Mouse (Mus musculus) midbrain, embryonic 10.5 days (tissue): Measurements from ENCODE around the gene Ptbp1. TPM values are rescaled to one million over a fixed set of nuclear protein-coding genes. Genes with fewer than 3 reads are reported as not detected.
A peak's percentile ranks its signal among the peaks of the same experiment; 100 is the strongest.

Experiments
- DNase-seq: peaks from one replicate; pipeline ENCODE4 v3.0.0-alpha.2; 2017; ENCODE audit warnings: low spot score
- H3K27ac ChIP-seq: fragments of 300-500 bp; sonication (generic); replicated peaks from 2 replicates; pipeline ENCODE4 v1.5.1; 2016; ENCODE audit warnings: mild to moderate bottlenecking
- H3K27me3 ChIP-seq: fragments of 300-500 bp; sonication (generic); 2 replicates; pipeline ENCODE4 v1.6.1; 2016; ENCODE audit warnings: low read depth, mild to moderate bottlenecking; ENCODE audit not compliant: poor library complexity, severe bottlenecking
- H3K36me3 ChIP-seq: fragments of 300-500 bp; sonication (generic); 2 replicates; pipeline ENCODE4 v1.6.1; 2016; ENCODE audit warnings: mild to moderate bottlenecking, moderate library complexity
- H3K4me1 ChIP-seq: fragments of 300-500 bp; sonication (generic); 2 replicates; pipeline ENCODE4 v1.6.1; 2016
- H3K4me3 ChIP-seq: fragments of 300-500 bp; sonication (generic); 2 replicates; pipeline ENCODE4 v1.5.1; 2016; ENCODE audit warnings: mild to moderate bottlenecking, moderate library complexity
- H3K9me3 ChIP-seq: fragments of 300-500 bp; sonication (generic); replicated peaks from 2 replicates; pipeline ENCODE4 v1.6.1; 2016; ENCODE audit warnings: mild to moderate bottlenecking
- WGBS: fragments of 180-500 bp; shearing (Covaris S2); methylation state at CpG from one replicate; pipeline ENCODE4 v1.1.7; 2016; 5-methylcytosine and 5-hydroxymethylcytosine counted together
- polyA plus RNA-seq: library from polyadenylated mRNA; unstranded; fragments of >200 nt; fragmentation: Nextera tagmentation; extraction: Ambion mirVana; gene quantifications from 2 replicates; pipeline ENCODE4 v1.2.1, GENCODE M21; 2016

Gene Ptbp1
- polyA plus RNA-seq = 296 and 334 TPM in 2 replicates

DNA sequence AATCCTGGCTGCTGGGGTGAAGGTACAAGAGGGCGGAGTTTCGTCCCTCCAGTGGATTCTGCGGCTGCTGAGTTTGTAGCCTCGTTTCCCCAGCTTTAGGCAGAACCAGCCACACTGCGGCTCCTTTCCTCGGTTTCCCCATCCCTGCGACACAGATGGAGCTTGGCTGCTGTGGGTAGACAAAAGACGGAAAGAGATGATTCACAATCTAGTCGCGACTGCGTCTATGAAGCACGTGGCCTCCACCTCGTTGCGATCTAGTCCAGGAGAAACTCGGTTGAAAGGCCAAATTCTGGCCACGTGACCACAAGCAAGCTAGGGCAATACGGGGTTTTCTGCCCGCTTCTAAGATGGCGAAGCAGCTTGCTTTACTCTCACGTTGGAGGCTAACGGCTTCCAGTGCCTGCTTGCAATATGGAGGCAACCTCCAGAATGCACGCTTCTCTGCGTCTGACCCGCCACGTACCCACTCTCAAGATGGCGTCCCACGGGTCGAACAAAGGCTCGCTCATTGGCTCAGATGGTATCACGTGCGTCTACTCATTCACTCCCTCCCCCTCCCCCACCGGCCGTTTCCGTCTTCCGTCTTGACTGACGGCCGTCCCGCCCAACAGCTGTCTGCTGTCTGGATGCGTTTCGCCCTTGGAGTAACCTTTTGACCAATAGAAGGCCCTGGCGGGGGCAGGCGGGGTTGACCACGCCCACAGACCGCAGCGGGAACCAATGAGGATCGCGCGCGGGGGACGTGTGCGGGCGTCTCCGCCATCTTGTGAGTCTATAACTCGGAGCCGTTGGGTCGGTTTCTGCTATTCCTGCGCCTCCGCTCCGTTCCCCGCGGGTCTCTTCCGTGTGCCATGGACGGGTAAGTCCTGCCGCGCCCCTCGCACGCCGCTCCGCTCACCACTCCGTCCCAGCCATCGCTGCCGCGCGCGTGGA lies at the start of gene Ptbp1:
TSS of gene Ptbp1 (plus strand) at position 568 of the 936 bp plus-strand sequence.
- Histone ChIP-seq H3K9me3 (no peaks in the 10 kb centered on the region), H3K4me1 (peaks cover 73% of the 10 kb centered on the region), H3K27me3 (no peaks in the 10 kb centered on the region), H3K27ac (peak within 1 kb of the TSS; percentile 100), H3K4me3 (peak within 1 kb of the TSS; percentile 74), H3K36me3 (peaks cover 39% of the 10 kb centered on the region)
- peak; percentile 100 for DNase-seq
- WGBS = under 1% methylated on average over 75 of the region's 75 CpGs

- DNase-seq = no peak
- peaks cover 45% of the 10 kb centered on the region for H3K36me3 ChIP-seq
- 82% methylated on average over 11 of the region's 11 CpGs for WGBS
- H3K4me1 ChIP-seq = peaks cover 70% of the 10 kb centered on the region
- H3K9me3 ChIP-seq = no peaks in the 10 kb centered on the region
- no peaks in the 10 kb centered on the region for H3K27me3 ChIP-seq
- H3K4me3 ChIP-seq = no peak overlapping the region
- H3K27ac ChIP-seq = peak overlapping the region; percentile 91
Measured at GRCm38 (mm10) chr10:79805636-79806035, 48.6 kb upstream of the Ptbp1 start.

- no peaks in the 10 kb centered on the region for H3K27me3 ChIP-seq
- no peak for DNase-seq
- no peak overlapping the region for H3K4me3 ChIP-seq
- whole genome bisulfite sequencing = 89% methylated on average over 9 of the region's 9 CpGs
- peaks cover 48% of the 10 kb centered on the region for H3K36me3 ChIP-seq
- peak overlapping the region; percentile 47; the same call in 1 of the 2 replicates for H3K27ac ChIP-seq
- H3K9me3 ChIP-seq = no peaks in the 10 kb centered on the region
- H3K4me1 ChIP-seq = peaks cover 63% of the 10 kb centered on the region
Measured at GRCm38 (mm10) chr10:79806331-79806730, 47.9 kb upstream of the Ptbp1 start.

GRCm38 (mm10) chr10:79806972-79807371 lies 47.3 kb upstream of the Ptbp1 start:
- peaks cover 54% of the 10 kb centered on the region for H3K36me3 ChIP-seq
- no peaks in the 10 kb centered on the region for H3K9me3 ChIP-seq
- H3K27me3 ChIP-seq = no peaks in the 10 kb centered on the region
- WGBS = 84% methylated on average over 10 of the region's 10 CpGs
- DNase-seq = no peak
- no peak overlapping the region for H3K4me3 ChIP-seq
- peaks cover 61% of the 10 kb centered on the region for H3K4me1 ChIP-seq
- H3K27ac ChIP-seq = 0 out of 2 replicates have a peak overlapping the region, but pooled peaks have one; percentile 28

DNA sequence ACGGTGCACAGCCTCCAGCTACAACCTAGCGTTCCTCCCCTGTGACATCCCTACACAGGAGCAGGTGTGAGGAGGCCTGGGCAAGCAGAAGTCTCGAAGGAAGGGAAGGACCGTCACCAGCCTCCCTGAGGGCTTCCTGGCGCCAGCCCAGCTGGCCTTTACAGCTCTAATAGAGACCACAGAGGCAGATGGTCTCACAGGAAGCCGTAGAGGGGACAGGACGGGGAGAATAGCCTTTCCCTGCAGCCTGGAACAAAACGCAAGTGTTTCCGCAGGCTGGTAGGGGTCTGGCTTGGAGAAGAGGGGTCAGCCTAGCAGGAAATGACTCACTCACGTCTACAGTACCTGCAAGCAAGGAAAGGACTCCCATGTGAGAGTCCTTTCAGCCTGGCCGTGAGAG lies 46.4 kb upstream of the Ptbp1 start:
- 76% methylated on average over 11 of the region's 11 CpGs for WGBS
- Histone ChIP-seq H3K4me1 (peaks cover 57% of the 10 kb centered on the region), H3K4me3 (no peak overlapping the region), H3K36me3 (peaks cover 62% of the 10 kb centered on the region), H3K27me3 (no peaks in the 10 kb centered on the region), H3K27ac (peak overlapping the region; percentile 53; the same call in 1 of the 2 replicates), H3K9me3 (no peaks in the 10 kb centered on the region)
- DNase-seq = no peak

DNA sequence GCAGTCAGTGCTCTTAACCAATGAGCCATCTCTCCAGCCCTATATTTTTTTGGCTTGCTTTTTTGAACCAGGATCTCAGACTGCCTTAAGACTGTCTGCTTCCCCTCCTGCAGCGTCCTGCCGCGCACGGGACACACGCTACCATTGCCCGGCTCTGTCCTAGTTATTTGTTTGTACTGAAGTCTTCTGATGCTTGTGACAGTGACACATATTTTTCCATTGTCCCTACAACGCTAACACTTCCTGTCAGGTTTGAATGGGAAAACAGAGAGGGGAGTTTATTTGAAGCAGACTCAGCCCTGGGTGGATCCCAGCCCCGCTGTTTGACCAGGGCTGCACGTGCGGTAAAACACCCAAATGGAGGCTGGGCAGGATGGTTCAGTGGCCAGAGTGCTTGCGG lies 45.5 kb upstream of the Ptbp1 start:
- peak overlapping the region; percentile 53; the same call in 1 of the 2 replicates for H3K27ac ChIP-seq
- peaks cover 48% of the 10 kb centered on the region for H3K4me1 ChIP-seq
- H3K4me3 ChIP-seq = no peak overlapping the region
- H3K27me3 ChIP-seq = no peaks in the 10 kb centered on the region
- no peaks in the 10 kb centered on the region for H3K9me3 ChIP-seq
- 93% methylated on average over 11 of the region's 11 CpGs for WGBS
- DNase-seq = no peak
- peaks cover 67% of the 10 kb centered on the region for H3K36me3 ChIP-seq

DNA sequence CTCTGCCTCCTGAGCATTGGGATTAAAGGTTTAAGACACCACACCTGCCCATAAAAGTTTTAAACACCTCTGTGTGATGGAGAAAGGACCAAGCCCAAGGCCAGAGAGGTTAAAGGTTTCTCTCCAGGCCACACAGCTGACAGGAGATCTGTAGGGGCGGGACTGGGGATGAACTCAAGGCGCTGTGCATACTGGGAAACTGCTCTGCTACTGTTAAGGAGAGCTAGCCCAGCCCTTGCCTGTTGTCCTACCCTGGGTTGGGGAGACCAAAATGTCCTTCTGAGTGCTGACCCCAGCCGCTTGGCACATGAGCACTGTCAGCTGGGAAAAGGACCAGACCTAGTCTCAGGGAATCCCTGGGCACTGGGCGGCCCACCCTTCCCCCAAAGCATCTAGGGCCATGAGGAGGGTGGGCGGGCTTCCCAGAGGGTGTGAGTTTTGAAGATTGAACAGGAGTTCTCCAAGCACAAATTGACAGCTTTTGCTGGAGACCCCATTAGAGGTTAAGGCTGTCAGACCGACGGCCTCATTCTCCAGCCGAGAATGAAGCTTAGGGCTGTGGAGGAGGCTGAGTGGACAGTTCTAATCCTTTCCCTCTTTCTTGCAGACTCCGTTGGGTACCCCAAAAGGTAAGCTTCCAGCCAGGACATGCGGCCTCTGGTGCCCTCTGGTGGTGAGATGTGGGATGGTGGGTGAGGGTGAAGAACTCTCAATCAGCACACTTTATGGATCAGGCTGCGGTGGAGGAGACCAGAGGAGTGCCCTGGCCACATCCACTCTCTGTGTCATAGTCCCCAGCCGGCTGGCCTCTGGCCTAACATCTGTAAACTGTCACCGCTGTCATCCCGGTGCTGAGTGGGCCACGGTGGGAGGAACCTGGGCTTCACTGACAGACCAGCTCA lies 42.2 kb upstream of the Ptbp1 start:
- Histone ChIP-seq H3K27me3 (no peaks in the 10 kb centered on the region), H3K36me3 (peaks cover 87% of the 10 kb centered on the region), H3K9me3 (no peaks in the 10 kb centered on the region), H3K4me3 (no peak overlapping the region), H3K4me1 (peaks cover 15% of the 10 kb centered on the region), H3K27ac (0 out of 2 replicates have a peak overlapping the region, but pooled peaks have one; percentile 20)
- 30% methylated on average over 15 of the region's 15 CpGs for WGBS
- DNase-seq = peak; percentile 86

DNA sequence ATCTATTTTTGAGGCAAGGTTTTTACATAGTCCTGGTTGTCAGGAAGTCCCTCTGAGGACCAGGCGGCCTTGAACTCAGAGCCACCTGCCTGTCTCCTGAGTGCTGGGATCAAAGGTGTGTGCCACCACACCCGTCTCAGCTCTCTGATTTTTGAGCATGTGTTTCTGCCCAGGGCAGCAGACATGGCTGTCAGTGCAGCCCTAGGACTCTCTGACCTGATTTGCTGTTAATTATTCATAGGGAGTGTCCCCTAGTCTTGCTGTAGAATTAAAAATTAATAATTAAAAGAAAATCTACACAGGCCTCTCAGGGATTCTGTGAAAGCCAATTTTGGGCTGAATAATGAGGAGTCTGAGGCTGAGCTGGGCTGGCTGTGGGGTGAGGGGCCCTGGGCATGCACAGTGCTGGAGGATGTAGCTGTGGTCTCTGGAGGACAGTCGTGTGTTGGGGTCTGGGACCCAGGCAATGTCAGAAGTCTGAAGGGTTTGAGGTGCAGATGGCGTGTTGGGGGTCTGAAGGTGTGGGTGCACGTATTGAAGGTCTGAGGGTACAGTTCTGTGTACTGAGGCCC lies 39.9 kb upstream of the Ptbp1 start:
- Histone ChIP-seq H3K9me3 (no peaks in the 10 kb centered on the region), H3K4me1 (peaks cover 14% of the 10 kb centered on the region), H3K4me3 (no peak overlapping the region), H3K27me3 (no peaks in the 10 kb centered on the region), H3K27ac (no peak overlapping the region), H3K36me3 (peaks cover 79% of the 10 kb centered on the region)
- DNase-seq = no peak
- 83% methylated on average over 5 of the region's 5 CpGs for WGBS

- Histone ChIP-seq H3K4me1 (peaks cover 18% of the 10 kb centered on the region), H3K27me3 (no peaks in the 10 kb centered on the region), H3K9me3 (no peaks in the 10 kb centered on the region), H3K27ac (no peak overlapping the region), H3K4me3 (no peak overlapping the region), H3K36me3 (peaks cover 81% of the 10 kb centered on the region)
- 89% methylated on average over 12 of the region's 12 CpGs for WGBS
- DNase-seq = no peak
Measured at GRCm38 (mm10) chr10:79815671-79816494, 38.3 kb upstream of the Ptbp1 start.

- H3K9me3 ChIP-seq = no peaks in the 10 kb centered on the region
- H3K27ac ChIP-seq = no peak overlapping the region
- H3K4me3 ChIP-seq = no peak overlapping the region
- H3K4me1 ChIP-seq = peaks cover 18% of the 10 kb centered on the region
- no peak for DNase-seq
- no peaks in the 10 kb centered on the region for H3K27me3 ChIP-seq
- WGBS = 82% methylated on average over 2 of the region's 2 CpGs
- H3K36me3 ChIP-seq = peaks cover 71% of the 10 kb centered on the region
Measured at GRCm38 (mm10) chr10:79817111-79817510, 37.1 kb upstream of the Ptbp1 start.

DNA sequence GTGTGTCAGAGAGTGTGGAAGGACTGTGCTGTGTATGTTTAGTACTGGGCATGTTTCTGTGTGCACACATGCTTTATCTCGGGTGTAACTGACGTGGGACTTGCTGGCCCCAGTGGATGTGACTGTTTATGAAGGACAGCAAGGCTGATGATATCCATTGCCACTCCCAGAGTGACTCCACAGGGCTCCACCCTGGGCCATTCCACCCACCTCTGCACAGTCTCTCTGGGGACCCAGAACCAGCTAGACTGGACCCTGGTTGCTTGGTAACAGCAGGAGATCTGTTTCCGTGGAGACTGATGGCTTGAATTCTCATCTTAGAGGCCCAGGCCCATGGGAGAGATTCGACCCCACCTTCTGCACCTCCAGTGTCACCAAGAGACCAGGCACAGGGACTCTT lies 36.0 kb upstream of the Ptbp1 start:
- Histone ChIP-seq H3K9me3 (no peaks in the 10 kb centered on the region), H3K4me1 (peaks cover 26% of the 10 kb centered on the region), H3K27me3 (no peaks in the 10 kb centered on the region), H3K36me3 (peaks cover 60% of the 10 kb centered on the region), H3K27ac (0 out of 2 replicates have a peak overlapping the region, but pooled peaks have one; percentile 10), H3K4me3 (no peak overlapping the region)
- 78% methylated on average over 4 of the region's 4 CpGs for WGBS
- DNase-seq = no peak
